Mouse (Mus musculus): ENCODE results near the gene Pnp. TPM values are rescaled to one million over a fixed set of nuclear protein-coding genes. Genes with fewer than 3 reads are reported as not detected.
"Not testable (repeated sequence)": the region's sequence is repeated elsewhere in the genome, so short reads cannot be mapped to it uniquely, and the experiment has no call there.

Pnp gene
- polyA plus RNA-seq, 1 experiment from 2014 or later: 62.1 TPM

- DNase-seq (ENCODE audit: low spot score); H3K36me3 ChIP-seq (ENCODE audit: control insufficient read depth, insufficient read depth, low read length): not testable (repeated sequence)
- 85% methylated on average over 5 of the region's 5 CpGs for WGBS
These were observed 27.6 kb downstream of the Pnp start for GRCm38 (mm10) chr14:50958289-50958995.

GRCm38 (mm10) chr14:50968216-50968980 is 37.5 kb downstream of the Pnp start:
- Histone ChIP-seq H3K27ac (ENCODE audit: low read depth, low read length) (no peak overlapping the region), H3K9me3 (ENCODE audit: control insufficient read depth, low read length) (no peaks in the 10 kb centered on the region), H3K4me3 (ENCODE audit: low read depth, low read length) (no peak overlapping the region), H3K4me1 (replicated peaks; ENCODE audit: control insufficient read depth, insufficient read depth, low read length) (no peaks in the 10 kb centered on the region), H3K36me3 (ENCODE audit: control insufficient read depth, insufficient read depth, low read length) (no peaks in the 10 kb centered on the region), H3K27me3 (ENCODE audit: control insufficient read depth, insufficient read depth, low read length) (no peaks in the 10 kb centered on the region), H3K9ac (ENCODE audit: low read depth, low read length) (no peak overlapping the region), H3K4me2 (replicated peaks; ENCODE audit: low read depth, low read length) (no peak overlapping the region)
- ATAC-seq (ENCODE audit: low FRiP score) (no peak), DNase-seq (ENCODE audit: low spot score) (no peak)
- WGBS: 77% methylated on average over 5 of the region's 5 CpGs

More at GRCm38 (mm10) chr14:50958289-50958995, 27.6 kb downstream of the Pnp start:
- not testable (repeated sequence) for ATAC-seq (ENCODE audit: low FRiP score); H3K4me3 ChIP-seq (ENCODE audit: low read depth, low read length); H3K4me1 ChIP-seq (replicated peaks; ENCODE audit: control insufficient read depth, insufficient read depth, low read length); H3K9me3 ChIP-seq (ENCODE audit: control insufficient read depth, low read length); H3K4me2 ChIP-seq (replicated peaks; ENCODE audit: low read depth, low read length); H3K27ac ChIP-seq (ENCODE audit: low read depth, low read length); H3K27me3 ChIP-seq (ENCODE audit: control insufficient read depth, insufficient read depth, low read length); H3K9ac ChIP-seq (ENCODE audit: low read depth, low read length)

GRCm38 (mm10) chr14:50969041-50969440 is 38.2 kb downstream of the Pnp start:
- DNase-seq (ENCODE audit: low spot score) (no peak), ATAC-seq (ENCODE audit: low FRiP score) (no peak)
- Histone ChIP-seq H3K4me2 (replicated peaks; ENCODE audit: low read depth, low read length) (no peak overlapping the region), H3K4me1 (replicated peaks; ENCODE audit: control insufficient read depth, insufficient read depth, low read length) (no peaks in the 10 kb centered on the region), H3K9ac (ENCODE audit: low read depth, low read length) (no peak overlapping the region), H3K27ac (ENCODE audit: low read depth, low read length) (no peak overlapping the region), H3K36me3 (ENCODE audit: control insufficient read depth, insufficient read depth, low read length) (no peaks in the 10 kb centered on the region), H3K9me3 (ENCODE audit: control insufficient read depth, low read length) (no peaks in the 10 kb centered on the region), H3K27me3 (ENCODE audit: control insufficient read depth, insufficient read depth, low read length) (no peaks in the 10 kb centered on the region), H3K4me3 (ENCODE audit: low read depth, low read length) (no peak overlapping the region)
- 14% methylated on average over 1 of the region's 1 CpGs for WGBS

- no peak overlapping the region for H3K4me3 ChIP-seq (ENCODE audit: low read depth, low read length)
- H3K9ac ChIP-seq (ENCODE audit: low read depth, low read length): no peak overlapping the region
- ATAC-seq (ENCODE audit: low FRiP score) (no peak; the same call in 1 of the 2 replicates), DNase-seq (ENCODE audit: low spot score) (peak; percentile 41)
- 22% methylated on average over 12 of the region's 12 CpGs for WGBS
- H3K4me1 ChIP-seq (replicated peaks; ENCODE audit: control insufficient read depth, insufficient read depth, low read length): no peaks in the 10 kb centered on the region
- no peaks in the 10 kb centered on the region for H3K27me3 ChIP-seq (ENCODE audit: control insufficient read depth, insufficient read depth, low read length)
- H3K9me3 ChIP-seq (ENCODE audit: control insufficient read depth, low read length): no peaks in the 10 kb centered on the region
- no peaks in the 10 kb centered on the region for H3K36me3 ChIP-seq (ENCODE audit: control insufficient read depth, insufficient read depth, low read length)
- H3K4me2 ChIP-seq (replicated peaks; ENCODE audit: low read depth, low read length): no peak overlapping the region; the same call in 1 of the 2 replicates
- H3K27ac ChIP-seq (ENCODE audit: low read depth, low read length): no peak overlapping the region
These were observed 39.0 kb downstream of the Pnp start for GRCm38 (mm10) chr14:50969558-50970544.

GRCm38 (mm10) chr14:50970822-50971221 is 39.9 kb downstream of the Pnp start:
- no peaks in the 10 kb centered on the region for H3K27me3 ChIP-seq (ENCODE audit: control insufficient read depth, insufficient read depth, low read length)
- no peak overlapping the region for H3K4me2 ChIP-seq (replicated peaks; ENCODE audit: low read depth, low read length)
- H3K9ac ChIP-seq (ENCODE audit: low read depth, low read length): no peak overlapping the region
- ATAC-seq (ENCODE audit: low FRiP score): no peak
- no peaks in the 10 kb centered on the region for H3K4me1 ChIP-seq (replicated peaks; ENCODE audit: control insufficient read depth, insufficient read depth, low read length)
- no peaks in the 10 kb centered on the region for H3K36me3 ChIP-seq (ENCODE audit: control insufficient read depth, insufficient read depth, low read length)
- 63% methylated on average over 1 of the region's 1 CpGs for WGBS
- no peak overlapping the region for H3K27ac ChIP-seq (ENCODE audit: low read depth, low read length)
- DNase-seq (ENCODE audit: low spot score): no peak
- no peak overlapping the region for H3K4me3 ChIP-seq (ENCODE audit: low read depth, low read length)
- H3K9me3 ChIP-seq (ENCODE audit: control insufficient read depth, low read length): no peaks in the 10 kb centered on the region

- not testable (repeated sequence) for H3K27me3 ChIP-seq (ENCODE audit: control insufficient read depth, insufficient read depth, low read length); H3K27ac ChIP-seq (ENCODE audit: low read depth, low read length); H3K4me1 ChIP-seq (replicated peaks; ENCODE audit: control insufficient read depth, insufficient read depth, low read length); H3K4me3 ChIP-seq (ENCODE audit: low read depth, low read length); H3K9ac ChIP-seq (ENCODE audit: low read depth, low read length); H3K9me3 ChIP-seq (ENCODE audit: control insufficient read depth, low read length); H3K4me2 ChIP-seq (replicated peaks; ENCODE audit: low read depth, low read length); H3K36me3 ChIP-seq (ENCODE audit: control insufficient read depth, insufficient read depth, low read length); ATAC-seq (ENCODE audit: low FRiP score); DNase-seq (ENCODE audit: low spot score)
- WGBS: 94% methylated on average over 5 of the region's 5 CpGs
These were observed 42.2 kb downstream of the Pnp start for GRCm38 (mm10) chr14:50973054-50973453.

- Histone ChIP-seq H3K27me3 (ENCODE audit: control insufficient read depth, insufficient read depth, low read length) (no peaks in the 10 kb centered on the region), H3K36me3 (ENCODE audit: control insufficient read depth, insufficient read depth, low read length) (no peaks in the 10 kb centered on the region), H3K4me2 (replicated peaks; ENCODE audit: low read depth, low read length) (no peak overlapping the region), H3K9me3 (ENCODE audit: control insufficient read depth, low read length) (no peaks in the 10 kb centered on the region), H3K4me3 (ENCODE audit: low read depth, low read length) (no peak overlapping the region), H3K4me1 (replicated peaks; ENCODE audit: control insufficient read depth, insufficient read depth, low read length) (no peaks in the 10 kb centered on the region), H3K9ac (ENCODE audit: low read depth, low read length) (no peak overlapping the region), H3K27ac (ENCODE audit: low read depth, low read length) (no peak overlapping the region)
- ATAC-seq (ENCODE audit: low FRiP score) (no peak), DNase-seq (ENCODE audit: low spot score) (no peak)
- 68% methylated on average over 4 of the region's 4 CpGs for WGBS
These were observed 42.8 kb downstream of the Pnp start for GRCm38 (mm10) chr14:50973700-50974099.

GRCm38 (mm10) chr14:50975001-50975400 is 44.1 kb downstream of the Pnp start:
- ATAC-seq (ENCODE audit: low FRiP score): no peak
- H3K9me3 ChIP-seq (ENCODE audit: control insufficient read depth, low read length): no peaks in the 10 kb centered on the region
- H3K27me3 ChIP-seq (ENCODE audit: control insufficient read depth, insufficient read depth, low read length): no peaks in the 10 kb centered on the region
- 52% methylated on average over 5 of the region's 5 CpGs for WGBS
- no peaks in the 10 kb centered on the region for H3K4me1 ChIP-seq (replicated peaks; ENCODE audit: control insufficient read depth, insufficient read depth, low read length)
- no peaks in the 10 kb centered on the region for H3K36me3 ChIP-seq (ENCODE audit: control insufficient read depth, insufficient read depth, low read length)
- no peak overlapping the region for H3K4me2 ChIP-seq (replicated peaks; ENCODE audit: low read depth, low read length)
- no peak overlapping the region for H3K9ac ChIP-seq (ENCODE audit: low read depth, low read length)
- H3K27ac ChIP-seq (ENCODE audit: low read depth, low read length): no peak overlapping the region
- DNase-seq (ENCODE audit: low spot score): no peak
- no peak overlapping the region for H3K4me3 ChIP-seq (ENCODE audit: low read depth, low read length)

All from hindbrain, embryonic 11.5 days (tissue).